Mouse (Mus musculus): ENCODE measurements at regions not wholly inside any gene's neighbourhood (a gene's known extent, or its start where the extent isn't known, plus 50 kb on each side); places are given as distances from the start of the nearest gene placed in this dataset.

DNA sequence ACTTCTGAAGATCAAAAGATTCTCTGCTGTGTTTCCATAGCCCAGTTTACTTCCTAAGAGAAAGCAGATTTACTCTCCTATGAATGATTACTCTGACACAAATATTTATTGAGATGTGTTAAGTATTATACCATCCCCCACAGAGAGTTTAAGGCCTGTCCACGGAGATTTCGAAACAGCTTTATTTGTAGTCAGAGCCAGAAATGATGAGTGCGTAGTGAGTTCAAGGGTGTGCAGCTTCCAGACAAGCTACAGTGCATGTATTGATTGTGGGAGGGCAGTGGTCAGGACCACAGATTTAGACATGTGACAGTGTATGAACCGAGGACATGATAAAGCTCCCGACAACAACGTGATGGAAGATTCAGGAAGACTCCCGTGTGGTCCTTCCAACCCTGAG is 126.8 kb downstream of the Hlx start:
- no peaks in the 10 kb centered on the region for H3K4me1 ChIP-seq (ENCODE audit: control insufficient read depth in 1 of 2, insufficient read depth in 2 of 2, low read length in 2 of 2)
- no peak overlapping the region for H3K27ac ChIP-seq (ENCODE audit: control insufficient read depth, low read depth, low read length)
- no peak for TF ChIP-seq MAZ (IDR thresholded peaks at IDR 0.05; ENCODE audit: low read depth, low read length)
- DNase-seq (ENCODE audit: low read depth, low spot score): no peak
- H3K9me3 ChIP-seq (replicated peaks; ENCODE audit: insufficient read depth, low read length): no peaks in the 10 kb centered on the region
- H3K79me2 ChIP-seq (ENCODE audit: control insufficient read depth, insufficient read depth, low read length, poor library complexity): no peaks in the 10 kb centered on the region
- no peak overlapping the region for H3K4me3 ChIP-seq (ENCODE audit: control insufficient read depth in 1 of 2, insufficient read depth in 1 of 2, low read depth in 2 of 2, low read length in 2 of 2)
- H3K36me3 ChIP-seq (ENCODE audit: control insufficient read depth in 1 of 2, insufficient read depth in 2 of 2, low read length in 2 of 2): no peaks in the 10 kb centered on the region
- no peak overlapping the region for H3K9ac ChIP-seq (ENCODE audit: control insufficient read depth, low read depth, low read length, poor library complexity, severe bottlenecking)
- no peaks in the 10 kb centered on the region for H3K27me3 ChIP-seq (ENCODE audit: control insufficient read depth in 1 of 2, insufficient read depth in 2 of 2, low read length in 2 of 2)

DNA sequence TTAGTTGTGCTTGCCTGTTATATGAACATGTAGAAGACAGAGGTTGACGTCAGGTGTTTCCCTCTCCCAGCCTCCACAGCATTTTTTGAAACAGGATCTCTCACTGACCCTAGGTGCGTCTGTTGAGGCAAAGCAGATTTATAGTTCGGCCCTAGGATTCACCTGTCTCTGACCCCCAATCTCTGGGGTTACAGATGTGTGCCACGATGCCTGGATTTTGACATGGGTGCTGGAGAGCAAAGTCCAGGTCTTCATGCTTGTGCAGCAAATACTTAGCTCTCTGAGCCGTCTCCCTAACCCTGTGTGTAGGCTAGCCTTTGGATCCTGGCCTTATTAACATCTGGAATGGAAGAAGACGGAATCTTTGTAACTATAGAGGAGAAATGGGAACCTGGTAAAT is 129.3 kb downstream of the Hlx start:
- no peaks in the 10 kb centered on the region for H3K4me1 ChIP-seq (ENCODE audit: control insufficient read depth in 1 of 2, insufficient read depth in 2 of 2, low read length in 2 of 2)
- no peaks in the 10 kb centered on the region for H3K79me2 ChIP-seq (ENCODE audit: control insufficient read depth, insufficient read depth, low read length, poor library complexity)
- no peak overlapping the region for H3K9ac ChIP-seq (ENCODE audit: control insufficient read depth, low read depth, low read length, poor library complexity, severe bottlenecking)
- H3K27me3 ChIP-seq (ENCODE audit: control insufficient read depth in 1 of 2, insufficient read depth in 2 of 2, low read length in 2 of 2): no peaks in the 10 kb centered on the region
- TF ChIP-seq BHLHE40 (IDR thresholded peaks at IDR 0.05; ENCODE audit: borderline replicate concordance, low read depth, low read length): no peak
- TF ChIP-seq E2F4 (IDR thresholded peaks at IDR 0.05; ENCODE audit: borderline replicate concordance, low read depth, low read length): no peak
- no peak for TF ChIP-seq ZNF384 (IDR thresholded peaks at IDR 0.05; ENCODE audit: low read depth, low read length)
- TF ChIP-seq GABPA (IDR thresholded peaks at IDR 0.05; ENCODE audit: low read depth, low read length): no peak
- TF ChIP-seq CHD2 (IDR thresholded peaks at IDR 0.05; ENCODE audit: low read length): no peak
- TF ChIP-seq NRF1 (IDR thresholded peaks at IDR 0.05; ENCODE audit: insufficient read depth, low read depth, low read length, poor library complexity, severe bottlenecking): no peak
- no peak for TF ChIP-seq CTCF (IDR thresholded peaks at IDR 0.05 in 2 of 3, conservative IDR thresholded peaks at IDR 0.05 in 1 of 3; ENCODE audit: control insufficient read depth in 1 of 3, insufficient read depth in 1 of 3, low read depth in 2 of 3, low read length in 3 of 3, poor library complexity in 1 of 3, severe bottlenecking in 1 of 3)
- TF ChIP-seq SIN3A (IDR thresholded peaks at IDR 0.05; ENCODE audit: low read length): no peak
- no peak for TF ChIP-seq EP300 (IDR thresholded peaks at IDR 0.05; ENCODE audit: low read depth in 1 of 2, low read length in 2 of 2)
- TF ChIP-seq ZKSCAN1 (IDR thresholded peaks at IDR 0.05; ENCODE audit: low read depth, low read length): no peak
- no peak for TF ChIP-seq MAFK (IDR thresholded peaks at IDR 0.05; ENCODE audit: borderline replicate concordance, low read depth, low read length)
- no peak for TF ChIP-seq MYB (IDR thresholded peaks at IDR 0.05; ENCODE audit: low read depth, low read length)
- no peak overlapping the region for H3K4me3 ChIP-seq (ENCODE audit: control insufficient read depth in 1 of 2, insufficient read depth in 1 of 2, low read depth in 2 of 2, low read length in 2 of 2)
- H3K9me3 ChIP-seq (replicated peaks; ENCODE audit: insufficient read depth, low read length): no peaks in the 10 kb centered on the region
- no peaks in the 10 kb centered on the region for H3K36me3 ChIP-seq (ENCODE audit: control insufficient read depth in 1 of 2, insufficient read depth in 2 of 2, low read length in 2 of 2)
- H3K27ac ChIP-seq (ENCODE audit: control insufficient read depth, low read depth, low read length): no peak overlapping the region
- no peak for DNase-seq (ENCODE audit: low read depth, low spot score)

DNA sequence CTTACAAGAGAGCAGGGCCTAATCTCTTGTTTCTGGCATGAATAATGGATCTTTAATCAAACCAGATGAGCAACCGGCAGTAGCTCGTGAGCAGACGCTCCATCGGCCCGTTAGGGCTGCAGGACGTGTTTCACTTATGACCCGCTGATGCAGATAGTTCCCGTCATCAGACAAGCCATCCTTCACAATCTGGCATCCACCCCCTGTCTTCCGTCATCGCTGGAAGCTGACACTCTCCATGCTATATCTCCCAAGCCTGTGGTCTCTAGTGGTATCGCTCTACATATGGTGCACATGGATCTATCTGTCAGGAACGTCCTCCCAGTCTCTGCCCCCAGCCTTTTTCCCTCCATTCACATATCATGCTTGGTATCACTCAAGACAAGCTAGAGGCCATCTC is 137.0 kb downstream of the Hlx start:
- H3K27ac ChIP-seq (ENCODE audit: control insufficient read depth, low read depth, low read length): no peak overlapping the region
- H3K4me1 ChIP-seq (ENCODE audit: control insufficient read depth in 1 of 2, insufficient read depth in 2 of 2, low read length in 2 of 2): no peaks in the 10 kb centered on the region
- TF ChIP-seq E2F4 (IDR thresholded peaks at IDR 0.05; ENCODE audit: borderline replicate concordance, low read depth, low read length) (no peak), RCOR1 (IDR thresholded peaks at IDR 0.05; ENCODE audit: low read depth, low read length) (no peak), MAZ (IDR thresholded peaks at IDR 0.05; ENCODE audit: low read depth, low read length) (no peak), CHD1 (IDR thresholded peaks at IDR 0.05; ENCODE audit: low read depth, low read length) (no peak), USF2 (IDR thresholded peaks at IDR 0.05; ENCODE audit: borderline replicate concordance in 1 of 2, insufficient read depth in 1 of 2, low read depth in 1 of 2, low read length in 2 of 2) (no peak), ELF1 (IDR thresholded peaks at IDR 0.05; ENCODE audit: low read depth, low read length) (no peak), TAL1 (IDR thresholded peaks at IDR 0.05; ENCODE audit: low read length) (no peak), BHLHE40 (IDR thresholded peaks at IDR 0.05; ENCODE audit: borderline replicate concordance, low read depth, low read length) (no peak), ZKSCAN1 (IDR thresholded peaks at IDR 0.05; ENCODE audit: low read depth, low read length) (no peak), SIN3A (IDR thresholded peaks at IDR 0.05; ENCODE audit: low read length) (no peak), NELFE (IDR thresholded peaks at IDR 0.05; ENCODE audit: low read depth, low read length) (no peak), MYC (IDR thresholded peaks at IDR 0.05; ENCODE audit: low read depth, low read length) (no peak), TBP (IDR thresholded peaks at IDR 0.05; ENCODE audit: low read depth, low read length) (no peak), ZC3H11A (IDR thresholded peaks at IDR 0.05; ENCODE audit: low read depth, low read length) (no peak), CHD2 (IDR thresholded peaks at IDR 0.05; ENCODE audit: low read length) (no peak), TCF12 (IDR thresholded peaks at IDR 0.05; ENCODE audit: low read depth, low read length) (no peak), HCFC1 (IDR thresholded peaks at IDR 0.05; ENCODE audit: low read depth, low read length) (no peak), POLR2AphosphoS2 (IDR thresholded peaks at IDR 0.05; ENCODE audit: low read length) (no peak), ETS1 (IDR thresholded peaks at IDR 0.05; ENCODE audit: low read depth, low read length) (no peak), RAD21 (IDR thresholded peaks at IDR 0.05; ENCODE audit: low read depth, low read length) (no peak)
- no peak for DNase-seq (ENCODE audit: low read depth, low spot score)
- no peak overlapping the region for H3K9ac ChIP-seq (ENCODE audit: control insufficient read depth, low read depth, low read length, poor library complexity, severe bottlenecking)
- no peaks in the 10 kb centered on the region for H3K27me3 ChIP-seq (ENCODE audit: control insufficient read depth in 1 of 2, insufficient read depth in 2 of 2, low read length in 2 of 2)
- no peak overlapping the region for H3K4me3 ChIP-seq (ENCODE audit: control insufficient read depth in 1 of 2, insufficient read depth in 1 of 2, low read depth in 2 of 2, low read length in 2 of 2)
- H3K79me2 ChIP-seq (ENCODE audit: control insufficient read depth, insufficient read depth, low read length, poor library complexity): no peaks in the 10 kb centered on the region
- no peaks in the 10 kb centered on the region for H3K9me3 ChIP-seq (replicated peaks; ENCODE audit: insufficient read depth, low read length)
- no peaks in the 10 kb centered on the region for H3K36me3 ChIP-seq (ENCODE audit: control insufficient read depth in 1 of 2, insufficient read depth in 2 of 2, low read length in 2 of 2)

All from MEL (cell line).